Mouse (Mus musculus): ENCODE measurements around the gene Ddx52. TPM values are rescaled to one million over a fixed set of nuclear protein-coding genes. Genes with fewer than 3 reads are reported as not detected.

Ddx52 gene
- polyA plus RNA-seq, 1 experiment = 17.8 TPM

DNA sequence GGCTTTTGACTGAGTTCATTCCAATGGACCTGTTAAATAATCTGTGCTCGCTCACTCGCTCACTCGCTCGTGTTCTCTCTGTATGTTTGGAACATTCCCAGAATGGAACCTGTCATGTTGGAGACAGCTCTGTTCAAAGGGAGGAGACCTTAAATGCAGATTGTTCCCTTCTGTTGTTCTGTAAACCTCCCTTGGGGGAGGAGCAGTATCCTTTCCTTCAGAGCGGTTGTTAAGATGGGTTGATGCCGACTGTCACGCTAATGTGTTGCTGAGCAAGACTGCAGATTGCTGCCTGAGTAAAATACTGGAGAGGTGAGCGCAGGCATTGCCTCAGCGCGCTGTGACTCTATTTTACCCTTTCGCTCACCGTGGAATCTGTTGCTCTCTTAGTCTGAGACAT is 69.2 kb downstream of the Ddx52 start:
- no peak for DNase-seq
- TF ChIP-seq CTCF (IDR thresholded peaks at IDR 0.05; ENCODE audit: borderline replicate concordance, insufficient read depth, low read depth, low read length) (no peak), POLR2A (IDR thresholded peaks at IDR 0.05; ENCODE audit: borderline replicate concordance, insufficient read depth, low read length) (no peak)
- no peaks in the 10 kb centered on the region for H3K27me3 ChIP-seq (ENCODE audit: control insufficient read depth, insufficient read depth, low read length)
- WGBS = 46% methylated on average over 12 of the region's 12 CpGs
- H3K4me1 ChIP-seq (ENCODE audit: control insufficient read depth, insufficient read depth, low read length) = peaks cover 13% of the 10 kb centered on the region; the same call in 1 of the 2 replicates
- H3K27ac ChIP-seq (ENCODE audit: insufficient read depth, low read length) = no peak overlapping the region
- no peak overlapping the region for H3K4me3 ChIP-seq (replicated peaks; ENCODE audit: insufficient read depth, low read depth, low read length)

DNA sequence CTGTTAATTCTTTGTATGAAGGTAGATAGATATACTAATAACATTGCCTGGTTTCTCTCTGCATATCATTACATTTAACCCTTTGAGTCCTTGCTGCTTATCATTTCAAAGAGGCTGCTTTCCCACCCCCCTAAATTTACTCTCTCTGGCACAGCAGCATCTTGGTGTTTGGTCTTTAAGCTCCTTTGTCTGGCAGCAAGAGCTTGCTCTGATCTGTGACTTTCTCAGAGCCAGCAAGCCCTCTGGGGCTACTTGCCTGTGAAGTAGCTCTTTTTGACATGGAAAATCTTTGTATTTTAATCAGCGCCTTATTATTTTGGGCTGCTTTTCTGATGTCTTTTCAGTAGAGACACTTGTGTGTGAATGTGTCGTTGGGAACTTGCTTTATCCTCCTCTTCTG is 69.7 kb downstream of the Ddx52 start:
- Histone ChIP-seq H3K27ac (ENCODE audit: insufficient read depth, low read length) (no peak overlapping the region), H3K4me1 (ENCODE audit: control insufficient read depth, insufficient read depth, low read length) (peaks cover 13% of the 10 kb centered on the region; the same call in 1 of the 2 replicates), H3K27me3 (ENCODE audit: control insufficient read depth, insufficient read depth, low read length) (no peaks in the 10 kb centered on the region), H3K4me3 (replicated peaks; ENCODE audit: insufficient read depth, low read depth, low read length) (no peak overlapping the region)
- TF ChIP-seq POLR2A (IDR thresholded peaks at IDR 0.05; ENCODE audit: borderline replicate concordance, insufficient read depth, low read length) = no peak
- TF ChIP-seq CTCF (IDR thresholded peaks at IDR 0.05; ENCODE audit: borderline replicate concordance, insufficient read depth, low read depth, low read length) = no peak
- 90% methylated on average over 2 of the region's 2 CpGs for WGBS
- no peak for DNase-seq

Other genes starting within 250 kb of the Ddx52 start
- gene Wfdc17, start 238.1 kb upstream of the Ddx52 start, polyA plus RNA-seq (2012; rRNA removed) = 0.51 and 1.1 TPM in 2 replicates
- 3.0 and 5.3 TPM in 2 replicates for gene Wfdc18, start 233.0 kb upstream of the Ddx52 start, polyA plus RNA-seq (2012; rRNA removed)
- 0.36 TPM in 1 of 2 replicates, not detected in the other for gene Wfdc21, start 195.1 kb upstream of the Ddx52 start, polyA plus RNA-seq (2012; rRNA removed)
- 17.4 and 19.0 TPM in 2 replicates for gene Heatr6, start 188.4 kb upstream of the Ddx52 start, polyA plus RNA-seq (2012; rRNA removed)
- 0.17 and 0.20 TPM in 2 replicates for gene Hnf1b, start 92.0 kb upstream of the Ddx52 start, polyA plus RNA-seq (2012; rRNA removed)
- 26.6 and 27.9 TPM in 2 replicates for gene Synrg, start 22.4 kb downstream of the Ddx52 start, polyA plus RNA-seq (2012; rRNA removed)
- 19.6 and 26.0 TPM in 2 replicates for gene Dusp14, start 127.2 kb downstream of the Ddx52 start, polyA plus RNA-seq (2012; rRNA removed)
- gene Tada2a, start 187.5 kb downstream of the Ddx52 start, polyA plus RNA-seq (2012; rRNA removed) = 39.2 and 46.6 TPM in 2 replicates
- 27.4 and 29.2 TPM in 2 replicates for gene Acaca, start 187.6 kb downstream of the Ddx52 start, polyA plus RNA-seq (2012; rRNA removed)
- gene Gm11437, start 225.4 kb downstream of the Ddx52 start, polyA plus RNA-seq (2012; rRNA removed) = not detected in 2 replicates

Data from cerebellum, adult 2 months (tissue).